Mouse (Mus musculus) kidney, adult 2 months (tissue): ENCODE measurements around the gene Sorcs2. TPM values are rescaled to one million over a fixed set of nuclear protein-coding genes. Genes with fewer than 3 reads are reported as not detected.

Experiments used
- DNase-seq: peaks from one replicate; pipeline ENCODE4 v3.0.0; 2021
- H3K27ac ChIP-seq: fragments of 200-500 bp; 2 replicates; pipeline ENCODE4 v1.5.1; 2012; ENCODE audit warnings: low read depth, low read length, control low read depth, inconsistent platforms; ENCODE audit not compliant: insufficient read depth
- H3K27me3 ChIP-seq: fragments of 200-500 bp; replicated peaks from 2 replicates; pipeline ENCODE4 v1.6.1; 2012; ENCODE audit warnings: mild to moderate bottlenecking, moderate library complexity, low read length, inconsistent platforms; ENCODE audit not compliant: control insufficient read depth, insufficient read depth
- H3K36me3 ChIP-seq: fragments of 200-500 bp; 2 replicates; pipeline ENCODE4 v1.6.1; 2012; ENCODE audit warnings: mild to moderate bottlenecking, moderate library complexity, low read length, inconsistent platforms; ENCODE audit not compliant: control insufficient read depth, insufficient read depth
- H3K4me1 ChIP-seq: fragments of 200-500 bp; 2 replicates; pipeline ENCODE4 v1.6.1; 2011; ENCODE audit warnings: low read length; ENCODE audit not compliant: control insufficient read depth, insufficient read depth
- H3K4me3 ChIP-seq: fragments of 200-500 bp; 2 replicates; pipeline ENCODE4 v1.5.1; 2011; ENCODE audit warnings: mild to moderate bottlenecking, low read depth, low read length, control low read depth; ENCODE audit not compliant: insufficient read depth
- CTCF ChIP-seq: fragments of 200-500 bp; conservative IDR thresholded peaks from 2 replicates; pipeline ENCODE4 v1.5.1; 2011; ENCODE audit warnings: low read depth, mild to moderate bottlenecking, control low read depth, low read length, moderate library complexity, mixed read lengths; ENCODE audit not compliant: insufficient read depth, insufficient read length
- POLR2A ChIP-seq: fragments of 200-500 bp; IDR thresholded peaks from one replicate; pipeline ENCODE4 v1.6.1; 2011; ENCODE audit warnings: low read depth, low read length, control low read depth
- WGBS: fragments of 180-500 bp; shearing (Covaris S2); methylation state at CpG from one replicate; pipeline ENCODE4 v1.1.7; 2018; 5-methylcytosine and 5-hydroxymethylcytosine counted together
- polyA plus RNA-seq: library from polyadenylated mRNA; depleted of rRNA; stranded (reverse); fragments of >200 nt; gene quantifications from 2 replicates; pipeline ENCODE4 v1.2.3, GENCODE M21; 2012

Gene Sorcs2
- polyA plus RNA-seq, 1 experiment, result 1.9 TPM

- 52% methylated on average over 6 of the region's 6 CpGs for WGBS
- H3K4me3 ChIP-seq, result no peak overlapping the region
- H3K36me3 ChIP-seq, result no peaks in the 10 kb centered on the region
- no peaks in the 10 kb centered on the region for H3K27me3 ChIP-seq
- DNase-seq, result no peak
- no peaks in the 10 kb centered on the region for H3K4me1 ChIP-seq
- H3K27ac ChIP-seq, result no peak overlapping the region
- TF ChIP-seq POLR2A, result no peak
- no peak for TF ChIP-seq CTCF
Measured at GRCm38 (mm10) chr5:36414712-36415331, 16.9 kb upstream of the Sorcs2 start.

- Histone ChIP-seq H3K4me1 (no peaks in the 10 kb centered on the region; the same call in 1 of the 2 replicates), H3K36me3 (no peaks in the 10 kb centered on the region), H3K27me3 (no peaks in the 10 kb centered on the region), H3K27ac (no peak overlapping the region), H3K4me3 (no peak overlapping the region)
- DNase-seq, result peak; percentile 87
- TF ChIP-seq CTCF (peak; percentile 58), POLR2A (no peak)
- 12% methylated on average over 18 of the region's 18 CpGs for WGBS
Measured at GRCm38 (mm10) chr5:36398463-36399364, 775 bp upstream of the Sorcs2 start.

GRCm38 (mm10) chr5:36397384-36397759 is 567 bp downstream of the Sorcs2 start:
- WGBS, result under 1% methylated on average over 36 of the region's 36 CpGs
- Histone ChIP-seq H3K4me3 (peak overlapping the region; percentile 58), H3K36me3 (no peaks in the 10 kb centered on the region), H3K4me1 (no peaks in the 10 kb centered on the region; the same call in 1 of the 2 replicates), H3K27ac (no peak overlapping the region), H3K27me3 (no peaks in the 10 kb centered on the region)
- no peak for DNase-seq
- no peak for TF ChIP-seq CTCF
- no peak for TF ChIP-seq POLR2A

GRCm38 (mm10) chr5:36396491-36397383 is 1.2 kb downstream of the Sorcs2 start:
- DNase-seq, result no peak
- Histone ChIP-seq H3K27me3 (no peaks in the 10 kb centered on the region), H3K4me1 (no peaks in the 10 kb centered on the region; the same call in 1 of the 2 replicates), H3K27ac (no peak overlapping the region), H3K36me3 (no peaks in the 10 kb centered on the region), H3K4me3 (no peak overlapping the region)
- 11% methylated on average over 18 of the region's 18 CpGs for whole genome bisulfite sequencing
- TF ChIP-seq CTCF, result no peak

- Histone ChIP-seq H3K4me3 (no peak overlapping the region), H3K27me3 (no peaks in the 10 kb centered on the region), H3K36me3 (no peaks in the 10 kb centered on the region), H3K4me1 (no peaks in the 10 kb centered on the region; the same call in 1 of the 2 replicates), H3K27ac (no peak overlapping the region)
- peak; percentile 74 for DNase-seq
- WGBS, result 74% methylated on average over 3 of the region's 3 CpGs
- TF ChIP-seq POLR2A (no peak), CTCF (peak; percentile 63)
Measured at GRCm38 (mm10) chr5:36396011-36396410, 1.9 kb downstream of the Sorcs2 start.

GRCm38 (mm10) chr5:36394840-36395515 is 3.0 kb downstream of the Sorcs2 start:
- WGBS, result 62% methylated on average over 11 of the region's 11 CpGs
- no peaks in the 10 kb centered on the region; the same call in 1 of the 2 replicates for H3K4me1 ChIP-seq
- H3K27ac ChIP-seq, result no peak overlapping the region
- no peak overlapping the region for H3K4me3 ChIP-seq
- no peak for TF ChIP-seq POLR2A
- no peak for TF ChIP-seq CTCF
- DNase-seq, result no peak
- no peaks in the 10 kb centered on the region for H3K27me3 ChIP-seq
- no peaks in the 10 kb centered on the region for H3K36me3 ChIP-seq
